Mouse (Mus musculus) activated CD4-positive, CD25-positive, alpha-beta regulatory T cell, adult 9 weeks (primary cell): ENCODE measurements around the gene Gria3. TPM values are rescaled to one million over a fixed set of nuclear protein-coding genes. Genes with fewer than 3 reads are reported as not detected.

Experiments used
- polyA plus RNA-seq: library from polyadenylated mRNA; unstranded; fragments of 100-300 nt; shearing (Covaris generic); gene quantifications from one replicate; pipeline ENCODE4 v1.2.1, GENCODE M21; 2017

Gene Gria3
- not detected for polyA plus RNA-seq

GRCm38 (mm10) chrX:41400058-41400904 lies at the start of gene Gria3:
Gria3 (plus strand) TSS chrX:41400854.

